Mouse (Mus musculus) bone marrow, adult 2 months (tissue): ENCODE measurements around the gene 4930447F04Rik. TPM values are rescaled to one million over a fixed set of nuclear protein-coding genes. Genes with fewer than 3 reads are reported as not detected.

Experiments
- H3K27ac ChIP-seq: fragments of 200-500 bp; 2 replicates; pipeline ENCODE4 v1.5.1; 2012; ENCODE audit warnings: low read depth, mild to moderate bottlenecking, control low read depth, inconsistent platforms, low read length; ENCODE audit not compliant: control insufficient read depth, poor library complexity, insufficient read depth
- H3K4me1 ChIP-seq: fragments of 200-500 bp; 2 replicates; pipeline ENCODE4 v1.6.1; 2011; ENCODE audit warnings: low read length; ENCODE audit not compliant: control insufficient read depth, insufficient read depth
- H3K4me3 ChIP-seq: fragments of 200-500 bp; replicated peaks from 2 replicates; pipeline ENCODE3; 2011; ENCODE audit warnings: mild to moderate bottlenecking, low read depth, low read length, control low read depth; ENCODE audit not compliant: control insufficient read depth
- CTCF ChIP-seq: fragments of 200-500 bp; IDR thresholded peaks from 2 replicates; pipeline ENCODE4 v1.5.1; 2011; ENCODE audit warnings: low read length, control low read depth; ENCODE audit not compliant: control insufficient read depth, insufficient read depth
- POLR2A ChIP-seq: fragments of 200-500 bp; IDR thresholded peaks from 2 replicates; pipeline ENCODE4 v1.6.1; 2011; ENCODE audit warnings: low read depth, mild to moderate bottlenecking, control low read depth, low read length, borderline replicate concordance; ENCODE audit not compliant: control insufficient read depth
- WGBS: fragments of 180-500 bp; shearing (Covaris S2); methylation state at CpG from one replicate; pipeline ENCODE4 v1.1.7; 2018; 5-methylcytosine and 5-hydroxymethylcytosine counted together
- polyA plus RNA-seq: library from polyadenylated mRNA; stranded (reverse); fragments of >200 nt; gene quantifications from 2 replicates; pipeline ENCODE4 v1.2.4, GENCODE M21; 2011; ENCODE audit warnings: low replicate concordance; ENCODE audit not compliant: missing spikeins, insufficient read depth, insufficient read length

The 4930447F04Rik gene
- not detected in 2 replicates for polyA plus RNA-seq

- H3K27ac ChIP-seq = no peak within 1 kb of the TSS
- H3K4me3 ChIP-seq = no peak within 1 kb of the TSS
- TF ChIP-seq CTCF (no peak), POLR2A (no peak)
- 71% methylated on average over 1 of the region's 1 CpGs for WGBS
- H3K4me1 ChIP-seq = no peaks in the 10 kb centered on the region
Observed at GRCm38 (mm10) chrX:66304124-66304523, at the start of gene 4930447F04Rik. TSS of gene 4930447F04Rik (minus strand) at chrX:66304224.
